Comparison of ENCODE assay signal across 18 mouse cellular contexts in genomic region chr11:54764759-54765158, GRCm38 (mm10). TPM values are rescaled to one million over a fixed set of nuclear protein-coding genes. Genes with fewer than 3 reads are reported as not detected.
DNase-seq lines count a peak whose midpoint lies in the region; ATAC-seq and TF ChIP-seq lines count a peak whose summit lies in the region.
"Had no signal": no experiment of that assay in that cellular context is flagged by ENCODE, and none has a peak within 500 bp of the region (broad histone marks: within the 10 kb centered on the region; RNA-seq: fewer than 3 reads in every experiment).

No protein-coding gene starts in this region.

- 81% methylated on average over 1 of the region's 1 CpGs for WGBS in hindbrain, embryonic 14.5 days

- H3K27me3 ChIP-seq in MEL (ENCODE audit: control insufficient read depth in 1 of 2, insufficient read depth in 2 of 2, low read length in 2 of 2) = no peaks in the 10 kb centered on the region
- no peaks in the 10 kb centered on the region for H3K27me3 ChIP-seq in hindbrain, embryonic 14.5 days (ENCODE audit: control insufficient read depth, insufficient read depth, low read length)
- H3K27me3 ChIP-seq: forebrain, embryonic 15.5 days; limb, embryonic 12.5 days had no signal

- ATAC-seq in inflammation-experienced regulatory T-cells, adult 6 months = peak; percentile 86
- ATAC-seq in hindbrain, embryonic 14.5 days (ENCODE audit: low FRiP score) = no peak
- ATAC-seq: forebrain, embryonic 15.5 days; hindbrain, embryonic 16.5 days had no signal

- H3K4me2 ChIP-seq in hindbrain, embryonic 14.5 days (replicated peaks) = no peak overlapping the region
- H3K4me2 ChIP-seq: forebrain, embryonic 15.5 days; limb, embryonic 12.5 days had no signal

- no peaks in the 10 kb centered on the region for H3K9me3 ChIP-seq in MEL (replicated peaks; ENCODE audit: insufficient read depth, low read length)
- H3K9me3 ChIP-seq in hindbrain, embryonic 14.5 days (ENCODE audit: control insufficient read depth, low read length) = no peaks in the 10 kb centered on the region
- H3K9me3 ChIP-seq: forebrain, embryonic 15.5 days; heart, embryonic 10.5 days; limb, embryonic 12.5 days had no signal

- no peak for TF ChIP-seq POLR2A in MEL (IDR thresholded peaks at IDR 0.05; ENCODE audit: control insufficient read depth in 1 of 2, insufficient read depth in 1 of 2, low read depth in 1 of 2, low read length in 2 of 2, poor library complexity in 1 of 2)

- TF ChIP-seq CTCF in MEL (IDR thresholded peaks at IDR 0.05 in 2 of 3, conservative IDR thresholded peaks at IDR 0.05 in 1 of 3; ENCODE audit: control insufficient read depth in 1 of 3, insufficient read depth in 1 of 3, low read depth in 2 of 3, low read length in 3 of 3, poor library complexity in 1 of 3, severe bottlenecking in 1 of 3) = no peak

- TF ChIP-seq EP300 in MEL (IDR thresholded peaks at IDR 0.05; ENCODE audit: low read depth in 1 of 2, low read length in 2 of 2) = no peak; a peak in 1 of 4 replicates

- H3K79me2 ChIP-seq in MEL (ENCODE audit: control insufficient read depth, insufficient read depth, low read length, poor library complexity) = peaks cover 1% of the 10 kb centered on the region; the same call in 1 of the 2 replicates

- DNase-seq in CD4-positive helper T cell, adult 2 months (ENCODE audit: low read depth, low spot score) = peak; percentile 80
- peak; percentile 77 for DNase-seq in MEL (ENCODE audit: low read depth, low spot score)
- peak; percentile 74 for DNase-seq in thymus, postnatal 0 days (ENCODE audit: low spot score)
- DNase-seq in frontal cortex, postnatal 10 days (ENCODE audit: low spot score in 2 of 2) = no peak
- DNase-seq in hindbrain, embryonic 14.5 days (ENCODE audit: low spot score) = no peak
- no peak for DNase-seq in cerebellum, postnatal 36 days
- DNase-seq: adrenal gland, postnatal 14 days; cerebellum, postnatal 14 days; gastrocnemius, postnatal 14 days; heart, postnatal 14 days; kidney, adult 2 months; kidney, postnatal 4 days; right cerebral cortex, postnatal 4 days had no signal

- TF ChIP-seq RAD21 in MEL (IDR thresholded peaks at IDR 0.05; ENCODE audit: low read depth, low read length) = no peak

- H3K4me3 ChIP-seq in MEL (ENCODE audit: control insufficient read depth in 1 of 2, insufficient read depth in 1 of 2, low read depth in 2 of 2, low read length in 2 of 2) = no peak overlapping the region
- H3K4me3 ChIP-seq in hindbrain, embryonic 14.5 days (replicated peaks; ENCODE audit: low read length) = no peak overlapping the region
- H3K4me3 ChIP-seq: forebrain, embryonic 15.5 days; heart, embryonic 10.5 days; limb, embryonic 12.5 days had no signal

- H3K36me3 ChIP-seq in MEL (ENCODE audit: control insufficient read depth in 1 of 2, insufficient read depth in 2 of 2, low read length in 2 of 2) = peaks cover 0 to 28% of the 10 kb centered on the region in 2 experiments; a peak in 2 of 4 replicates
- H3K36me3 ChIP-seq in hindbrain, embryonic 14.5 days (replicated peaks; ENCODE audit: control insufficient read depth, insufficient read depth) = no peaks in the 10 kb centered on the region
- H3K36me3 ChIP-seq: forebrain, embryonic 15.5 days; heart, embryonic 10.5 days; limb, embryonic 12.5 days had no signal

- H3K27ac ChIP-seq in MEL (ENCODE audit: control insufficient read depth, low read depth, low read length) = no peak overlapping the region
- H3K27ac ChIP-seq in hindbrain, embryonic 14.5 days = no peak overlapping the region
- H3K27ac ChIP-seq: forebrain, embryonic 15.5 days; heart, embryonic 10.5 days; limb, embryonic 12.5 days had no signal

- H3K9ac ChIP-seq in MEL (ENCODE audit: control insufficient read depth, low read depth, low read length, poor library complexity, severe bottlenecking) = no peak overlapping the region
- H3K9ac ChIP-seq in hindbrain, embryonic 14.5 days = no peak overlapping the region
- H3K9ac ChIP-seq: forebrain, embryonic 15.5 days; limb, embryonic 12.5 days had no signal

- peaks cover 13 to 25% of the 10 kb centered on the region in 2 experiments for H3K4me1 ChIP-seq in MEL (ENCODE audit: control insufficient read depth in 1 of 2, insufficient read depth in 2 of 2, low read length in 2 of 2)
- H3K4me1 ChIP-seq in hindbrain, embryonic 14.5 days (replicated peaks; ENCODE audit: control insufficient read depth, insufficient read depth, low read length) = peaks cover 9% of the 10 kb centered on the region; the same call in 1 of the 2 replicates

TF ChIP-seq in MEL, 35 proteins besides CTCF, POLR2A, EP300 and RAD21:
- TF ChIP-seq ETS1 (IDR thresholded peaks at IDR 0.05; ENCODE audit: low read depth, low read length) (0 out of 2 replicates have a peak, but pooled peaks have one; percentile 29), ZNF384 (IDR thresholded peaks at IDR 0.05; ENCODE audit: low read depth, low read length) (no peak), GATA1 (IDR thresholded peaks at IDR 0.05; ENCODE audit: low read depth, low read length) (0 out of 2 replicates have a peak, but pooled peaks have one; percentile 16), TAL1 (IDR thresholded peaks at IDR 0.05; ENCODE audit: low read length) (0 out of 2 replicates have a peak, but pooled peaks have one; percentile 13), USF1 (IDR thresholded peaks at IDR 0.05; ENCODE audit: low read depth, low read length) (no peak), ELF1 (IDR thresholded peaks at IDR 0.05; ENCODE audit: low read depth, low read length) (peak; percentile 51; the same call in 1 of the 2 replicates), RCOR1 (IDR thresholded peaks at IDR 0.05; ENCODE audit: low read depth, low read length) (0 out of 2 replicates have a peak, but pooled peaks have one; percentile 22)

RNA-seq across cellular contexts. Expression of gene Cdc42se2, which starts 22.7 kb away (rescaled TPM):
- total RNA-seq in MEL (2012; rRNA removed) = 31.4 and 33.4 TPM in 2 replicates
- 10 to 100 TPM; 30.1 to 47.4 TPM for polyA plus RNA-seq in MEL (2012; ENCODE audit: insufficient read depth in 1 of 2, insufficient read length in 2 of 2, low read depth in 1 of 2, low replicate concordance in 2 of 2, missing spikeins in 1 of 2)
- polyA plus RNA-seq in inflammation-experienced regulatory T-cells, adult 6 months (2017; shearing (Covaris generic)) = 100 to 1,000 TPM; 243 to 360 (median 322) TPM
- polyA plus RNA-seq in thymus, postnatal 0 days (2015; fragmentation: Nextera tagmentation; extraction: Ambion mirVana) = 144 and 158 TPM in 2 replicates
- 147 and 171 TPM in 2 replicates for polyA plus RNA-seq in hindbrain, embryonic 14.5 days (2014; fragmentation: Nextera tagmentation; extraction: Ambion mirVana)

Comparison
In these comparisons a context has a peak if more than half of its experiments do, and no peak if none do; other contexts are left out.
1. DNase-seq: peak in CD4-positive helper T cell, adult 2 months (single experiment), MEL (single experiment) and thymus, postnatal 0 days (single experiment); none in frontal cortex, postnatal 10 days (0 of 2), hindbrain, embryonic 14.5 days (single experiment) and cerebellum, postnatal 36 days (0 of 2).